In the genomic region with DNA sequence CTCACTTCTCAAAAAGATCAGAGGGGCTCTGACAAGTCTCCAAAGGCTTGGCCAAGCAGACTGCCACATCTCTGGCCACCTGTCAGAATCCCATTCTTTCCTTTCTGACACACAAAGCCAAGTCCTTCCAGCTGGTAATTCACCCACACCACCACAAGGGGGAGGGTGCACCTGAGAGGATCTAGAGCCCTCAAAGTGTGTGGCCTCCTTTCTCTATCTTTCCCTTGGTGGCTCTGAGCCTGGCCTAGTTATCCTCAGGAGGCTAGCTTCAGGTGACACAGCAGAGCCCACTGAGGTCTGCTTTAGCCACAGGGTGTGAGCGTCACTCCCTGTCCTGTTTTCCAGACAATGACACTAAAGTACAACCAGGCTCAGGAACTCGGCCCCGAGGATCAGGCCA, we compare ENCODE assay signal across 9 mouse cellular contexts. TPM values are rescaled to one million over a fixed set of nuclear protein-coding genes. Genes with fewer than 3 reads are reported as not detected.
DNase-seq lines count a peak whose midpoint lies in the region; ATAC-seq and TF ChIP-seq lines count a peak whose summit lies in the region.
"Had no signal": no experiment of that assay in that cellular context is flagged by ENCODE, and none has a peak within 500 bp of the region (broad histone marks: within the 10 kb centered on the region; RNA-seq: fewer than 3 reads in every experiment).

No protein-coding gene starts in this region.

- peaks cover 21% of the 10 kb centered on the region for H3K36me3 ChIP-seq in stomach, postnatal 0 days (ENCODE audit: control insufficient read depth, insufficient read depth, low read length)

- ATAC-seq in megakaryocyte progenitor cell, adult 5-6 weeks (replicated peaks; ENCODE audit: poor library complexity): peak; percentile 81
- no peak; the same call in 1 of the 2 replicates for ATAC-seq in stomach, postnatal 0 days (ENCODE audit: low FRiP score, low TSS enrichment)

- H3K27me3 ChIP-seq in stomach, postnatal 0 days (ENCODE audit: control insufficient read depth, insufficient read depth, low read length): no peaks in the 10 kb centered on the region
- H3K27me3 ChIP-seq: limb, embryonic 12.5 days had no signal

- H3K4me1 ChIP-seq in brown adipose tissue, adult 24 weeks (ENCODE audit: control insufficient read depth, insufficient read depth, insufficient read length, low read length): peaks cover 5% of the 10 kb centered on the region
- no peaks in the 10 kb centered on the region for H3K4me1 ChIP-seq in stomach, postnatal 0 days (replicated peaks; ENCODE audit: control insufficient read depth, insufficient read depth)
- H3K4me1 ChIP-seq: limb, embryonic 12.5 days had no signal

- DNase-seq in frontal cortex, postnatal 25 days (ENCODE audit: low spot score in 2 of 2): peak; percentile 48 to 55
- no peak for DNase-seq in frontal cortex, postnatal 10 days (ENCODE audit: low spot score in 2 of 2)
- peak; percentile 38 to 67 for DNase-seq in CD8-positive naive resting alpha-beta T cell, adult 2 months (ENCODE audit: low read depth in 2 of 2, low spot score in 2 of 2)
- DNase-seq in gastrocnemius, postnatal 14 days: peak; percentile 52
- DNase-seq in kidney, postnatal 10 days: peak; percentile 79
- peak; percentile 67 for DNase-seq in stomach, postnatal 0 days (ENCODE audit: low spot score)

- H3K4me2 ChIP-seq in stomach, postnatal 0 days (replicated peaks; ENCODE audit: low read depth): no peak overlapping the region
- H3K4me2 ChIP-seq: limb, embryonic 12.5 days had no signal

- peak overlapping the region; percentile 4; the same call in 1 of the 2 replicates for H3K27ac ChIP-seq in brown adipose tissue, adult 24 weeks (replicated peaks; ENCODE audit: low read depth, low read length)
- H3K27ac ChIP-seq in stomach, postnatal 0 days (replicated peaks): no peak overlapping the region
- H3K27ac ChIP-seq: limb, embryonic 12.5 days had no signal

- H3K9me3 ChIP-seq in stomach, postnatal 0 days (ENCODE audit: control insufficient read depth, low read length): no peaks in the 10 kb centered on the region
- H3K9me3 ChIP-seq: limb, embryonic 12.5 days had no signal

- no peak for TF ChIP-seq EP300 in stomach, postnatal 0 days (optimal IDR thresholded peaks at IDR 0.05)

- 80% methylated on average over 3 of the region's 3 CpGs for WGBS in stomach, postnatal 0 days

- intact Hi-C loops in gastrocnemius, postnatal 14 days (cut with DNase I; ENCODE audit: low total_unique reads): no loop called here

- no peak overlapping the region for H3K9ac ChIP-seq in stomach, postnatal 0 days (ENCODE audit: low read length)
- H3K9ac ChIP-seq: limb, embryonic 12.5 days had no signal

- no peak overlapping the region for H3K4me3 ChIP-seq in brown adipose tissue, adult 24 weeks (ENCODE audit: insufficient read depth, low read depth, low read length)
- no peak overlapping the region for H3K4me3 ChIP-seq in stomach, postnatal 0 days (ENCODE audit: low read depth, low read length)
- H3K4me3 ChIP-seq: limb, embryonic 12.5 days had no signal

- TF ChIP-seq CTCF in stomach, postnatal 0 days (IDR thresholded peaks at IDR 0.05; ENCODE audit: low read depth): peak; percentile 82

RNA-seq across cellular contexts. Expression of a gene that starts 7.6 kb away (rescaled TPM):
- polyA plus RNA-seq in brown adipose tissue, adult 24 weeks (2012; ENCODE audit: insufficient read depth, insufficient read length, missing spikeins): 28.2 and 36.8 TPM in 2 replicates
- total RNA-seq in gastrocnemius, postnatal 14 days (2021): 10 to 100 TPM; 18.0 to 18.7 TPM
- 0.42 and 0.49 TPM in 2 replicates for total RNA-seq in megakaryocyte progenitor cell, adult 5-6 weeks (2015)
- total RNA-seq in megakaryocyte progenitor cell, adult 5-6 weeks (2017): 0.37 and 0.88 TPM in 2 replicates
- polyA plus RNA-seq in stomach, postnatal 0 days (2015; fragmentation: Nextera tagmentation; extraction: Ambion mirVana): 13.9 and 14.9 TPM in 2 replicates

RNA-seq across cellular contexts. Expression of a gene that starts 11.4 kb away (rescaled TPM):
- 15.5 and 16.3 TPM in 2 replicates for polyA plus RNA-seq in brown adipose tissue, adult 24 weeks (2012; ENCODE audit: insufficient read depth, insufficient read length, missing spikeins)
- total RNA-seq in gastrocnemius, postnatal 14 days (2021): 1 to 10 TPM; 9.0 to 9.7 TPM
- 13.2 and 14.2 TPM in 2 replicates for total RNA-seq in megakaryocyte progenitor cell, adult 5-6 weeks (2015)
- total RNA-seq in megakaryocyte progenitor cell, adult 5-6 weeks (2017): 22.2 and 26.4 TPM in 2 replicates
- polyA plus RNA-seq in stomach, postnatal 0 days (2015; fragmentation: Nextera tagmentation; extraction: Ambion mirVana): 39.4 and 43.8 TPM in 2 replicates

RNA-seq across cellular contexts. Expression of a gene that starts 11.7 kb away (rescaled TPM):
- polyA plus RNA-seq in brown adipose tissue, adult 24 weeks (2012; ENCODE audit: insufficient read depth, insufficient read length, missing spikeins): 1.5 and 3.6 TPM in 2 replicates
- 1 to 10 TPM; 1.1 to 1.2 TPM for total RNA-seq in gastrocnemius, postnatal 14 days (2021)
- 4.3 and 6.7 TPM in 2 replicates for total RNA-seq in megakaryocyte progenitor cell, adult 5-6 weeks (2015)
- 2.5 and 2.8 TPM in 2 replicates for total RNA-seq in megakaryocyte progenitor cell, adult 5-6 weeks (2017)
- 3.8 and 4.4 TPM in 2 replicates for polyA plus RNA-seq in stomach, postnatal 0 days (2015; fragmentation: Nextera tagmentation; extraction: Ambion mirVana)

RNA-seq across cellular contexts. Expression of a gene that starts 13.5 kb away (rescaled TPM):
- polyA plus RNA-seq in brown adipose tissue, adult 24 weeks (2012; ENCODE audit: insufficient read depth, insufficient read length, missing spikeins): 204 and 410 TPM in 2 replicates
- total RNA-seq in gastrocnemius, postnatal 14 days (2021): over 10,000 TPM; 14,912 to 15,737 TPM
- not detected in 2 replicates for total RNA-seq in megakaryocyte progenitor cell, adult 5-6 weeks (2015)
- not detected in 2 replicates for total RNA-seq in megakaryocyte progenitor cell, adult 5-6 weeks (2017)
- polyA plus RNA-seq in stomach, postnatal 0 days (2015; fragmentation: Nextera tagmentation; extraction: Ambion mirVana): 7.0 and 8.5 TPM in 2 replicates

RNA-seq across cellular contexts. Expression of a gene that starts 23.5 kb away (rescaled TPM):
- 1.4 and 3.8 TPM in 2 replicates for polyA plus RNA-seq in brown adipose tissue, adult 24 weeks (2012; ENCODE audit: insufficient read depth, insufficient read length, missing spikeins)
- 1 to 10 TPM; 6.9 to 8.1 TPM for total RNA-seq in gastrocnemius, postnatal 14 days (2021)
- 271 and 279 TPM in 2 replicates for total RNA-seq in megakaryocyte progenitor cell, adult 5-6 weeks (2015)
- 142 and 184 TPM in 2 replicates for total RNA-seq in megakaryocyte progenitor cell, adult 5-6 weeks (2017)
- 74.1 and 104 TPM in 2 replicates for polyA plus RNA-seq in stomach, postnatal 0 days (2015; fragmentation: Nextera tagmentation; extraction: Ambion mirVana)

Comparison
In these comparisons a context has a peak if more than half of its experiments do, and no peak if none do; other contexts are left out.
1. DNase-seq: peak in frontal cortex, postnatal 25 days (2 of 2), CD8-positive naive resting alpha-beta T cell, adult 2 months (2 of 2), gastrocnemius, postnatal 14 days (single experiment), kidney, postnatal 10 days (single experiment) and stomach, postnatal 0 days (single experiment); none in frontal cortex, postnatal 10 days (0 of 2).
2. RNA of a gene that starts 7.6 kb away (total RNA-seq): 18.0 to 18.7 TPM in gastrocnemius, postnatal 14 days; 0.37 to 0.88 TPM in megakaryocyte progenitor cell, adult 5-6 weeks; every median in the first group is over 10 times any median in the second.